Mouse (Mus musculus) kidney, adult 2 months (tissue): Measurements from ENCODE around the gene Eme2.

Experiments
- CTCF ChIP-seq: fragments of 200-500 bp; conservative IDR thresholded peaks from 2 replicates; pipeline ENCODE4 v1.5.1; 2011; ENCODE audit warnings: low read depth, mild to moderate bottlenecking, control low read depth, low read length, moderate library complexity, mixed read lengths; ENCODE audit not compliant: insufficient read depth, insufficient read length
- POLR2A ChIP-seq: fragments of 200-500 bp; IDR thresholded peaks from one replicate; pipeline ENCODE4 v1.6.1; 2011; ENCODE audit warnings: low read depth, low read length, control low read depth

DNA sequence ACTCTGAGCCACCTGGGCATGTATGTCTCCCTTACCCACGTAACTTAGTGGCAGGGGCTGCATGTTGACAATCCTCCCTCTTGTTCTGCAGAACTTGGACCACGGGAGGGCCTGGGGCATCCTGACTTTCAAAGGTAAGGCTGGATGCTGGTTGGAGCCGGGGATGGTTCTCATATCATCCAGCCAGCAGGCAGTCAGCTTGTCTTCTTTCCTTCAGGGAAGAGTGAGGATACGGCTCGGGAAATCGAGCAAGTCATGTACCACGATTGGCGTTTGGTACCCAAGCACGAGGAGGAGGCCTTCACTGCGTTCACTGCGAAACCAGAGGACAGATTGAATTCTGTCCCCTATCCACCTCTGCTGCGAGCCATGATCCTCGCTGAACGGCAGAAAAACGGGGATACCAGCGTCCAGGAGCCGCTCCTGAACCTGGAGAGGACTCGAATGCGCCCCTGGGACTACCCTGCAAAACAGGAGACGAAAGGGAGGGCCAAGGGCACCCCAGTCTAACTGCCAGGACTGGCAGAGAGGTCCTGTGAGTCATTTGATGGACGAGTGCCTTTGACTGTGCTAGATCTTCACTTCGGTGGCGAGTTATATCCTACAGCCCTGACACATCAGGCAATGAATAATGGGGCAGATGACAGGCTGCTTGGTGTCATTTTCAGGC is 819 bp upstream of the Eme2 start:
- TF ChIP-seq POLR2A (no peak), CTCF (no peak)
